Mouse (Mus musculus): ENCODE data around the gene Uckl1. TPM values are rescaled to one million over a fixed set of nuclear protein-coding genes. Genes with fewer than 3 reads are reported as not detected.

Gene Uckl1
- total RNA-seq, 1 experiment from 2014 or later = 68.8 TPM

- DNase-seq = peak; percentile 99
Measured at GRCm38 (mm10) chr2:181520118-181520935, 64.4 kb downstream of the Uckl1 start, which contains the start of gene Dnajc5. Dnajc5 (plus strand) TSS chr2:181520485.

DNA sequence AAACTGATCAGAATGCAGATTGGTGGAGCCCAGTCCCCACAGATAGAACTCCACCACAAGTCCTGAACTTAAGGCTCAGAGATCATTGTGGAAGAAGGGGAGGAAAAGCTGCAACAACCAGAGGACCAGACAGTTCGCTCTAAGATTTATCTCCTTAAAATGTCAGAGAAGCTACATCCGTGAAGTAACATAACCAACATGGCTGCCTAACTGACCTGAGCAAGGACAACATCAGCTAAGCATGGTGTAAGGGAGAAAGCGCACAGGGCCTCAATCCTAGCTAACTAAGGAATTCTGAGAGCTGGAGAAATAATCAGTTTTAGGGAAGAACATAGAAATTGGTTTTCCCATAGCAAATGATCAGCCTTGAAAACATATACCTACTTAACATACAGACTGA lies 65.5 kb downstream of the Uckl1 start:
- DNase-seq = peak; percentile 27

Small RNAs within 50 kb of the gene (microRNA-seq; reads per million reads assigned to microRNA genes)
- 0 reads per million in 2 experiments for gene Mir7006

Other genes starting within 250 kb of the Uckl1 start
- 35.3 and 37.9 TPM in 2 replicates for gene Zgpat, start 220.0 kb downstream of the Uckl1 start, total RNA-seq (2021)
- 36.4 and 49.3 TPM in 2 replicates for gene Arfrp1, start 219.5 kb downstream of the Uckl1 start, total RNA-seq (2021)
- 15.5 and 24.2 TPM in 2 replicates for gene Lime1, start 204.8 kb downstream of the Uckl1 start, total RNA-seq (2021)
- gene Zbtb46, start 125.5 kb downstream of the Uckl1 start, total RNA-seq (2021) = 17.8 and 20.0 TPM in 2 replicates
- gene Abhd16b, start 91.7 kb downstream of the Uckl1 start, total RNA-seq (2021) = not detected in 2 replicates
- 109 and 114 TPM in 2 replicates for gene Tpd52l2, start 87.8 kb downstream of the Uckl1 start, total RNA-seq (2021)
- gene Dnajc5, start 64.4 kb downstream of the Uckl1 start, total RNA-seq (2021) = 77.3 and 89.9 TPM in 2 replicates
- gene Prpf6, start 7.0 kb upstream of the Uckl1 start, total RNA-seq (2021) = 59.4 and 60.0 TPM in 2 replicates
- gene Zfp512b, start 7.9 kb upstream of the Uckl1 start, total RNA-seq (2021) = 57.3 and 67.7 TPM in 2 replicates
- 8.5 and 11.8 TPM in 2 replicates for gene Samd10, start 14.3 kb upstream of the Uckl1 start, total RNA-seq (2021)
- gene Gm29797, start 72.1 kb upstream of the Uckl1 start, total RNA-seq (2021) = not detected in 2 replicates
- gene Sox18, start 86.7 kb upstream of the Uckl1 start, total RNA-seq (2021) = 60.4 and 64.6 TPM in 2 replicates
- gene Tcea2, start 95.4 kb upstream of the Uckl1 start, total RNA-seq (2021) = 5.2 and 9.8 TPM in 2 replicates
- 22.4 and 32.1 TPM in 2 replicates for gene Rgs19, start 109.1 kb upstream of the Uckl1 start, total RNA-seq (2021)
- not detected in 2 replicates for gene Lkaaear1, start 113.5 kb upstream of the Uckl1 start, total RNA-seq (2021)
- 1.5 and 2.7 TPM in 2 replicates for gene Oprl1, start 130.1 kb upstream of the Uckl1 start, total RNA-seq (2021)
- 4.1 and 5.2 TPM in 2 replicates for gene Myt1, start 178.4 kb upstream of the Uckl1 start, total RNA-seq (2021)